Mouse (Mus musculus) subcutaneous adipose tissue, adult 2 months (tissue): Measurements from ENCODE around the gene Krt23. TPM values are rescaled to one million over a fixed set of nuclear protein-coding genes. Genes with fewer than 3 reads are reported as not detected.

ENCODE experiments used
- polyA plus RNA-seq: library from polyadenylated mRNA; depleted of rRNA; stranded (reverse); fragments of >200 nt; gene quantifications from 2 replicates; pipeline ENCODE4 v1.2.3, GENCODE M21; 2012; ENCODE audit warnings: low replicate concordance; rRNA removed

Gene Krt23
- polyA plus RNA-seq, result 7.2 TPM in 1 of 2 replicates, not detected in the other

GRCm38 (mm10) chr11:99492733-99493573, at the start of gene Krt23:
Krt23 (minus strand) TSS chr11:99493137.

GRCm38 (mm10) chr11:99521288-99521860, 28.4 kb upstream of the Krt23 start, which contains the start of gene Krt39:
Krt39 (minus strand) TSS chr11:99521338.

GRCm38 (mm10) chr11:99437972-99438371, 55.0 kb downstream of the Krt23 start, which contains the start of gene Krt20:
Krt20 (minus strand) TSS chr11:99438150.

Other genes starting within 250 kb of the Krt23 start
- gene Krt222, start 249.1 kb downstream of the Krt23 start, polyA plus RNA-seq, result 0.57 and 2.1 TPM in 2 replicates
- not detected in 2 replicates for gene Krt24, start 207.9 kb downstream of the Krt23 start, polyA plus RNA-seq
- gene Krt25, start 170.2 kb downstream of the Krt23 start, polyA plus RNA-seq, result 0.45 TPM in 1 of 2 replicates, not detected in the other
- gene Krt26, start 155.2 kb downstream of the Krt23 start, polyA plus RNA-seq, result not detected in 2 replicates
- not detected in 2 replicates for gene Krt27, start 142.0 kb downstream of the Krt23 start, polyA plus RNA-seq
- gene Krt28, start 118.2 kb downstream of the Krt23 start, polyA plus RNA-seq, result 0.09 and 0.12 TPM in 2 replicates
- 0.95 and 1.5 TPM in 2 replicates for gene Krt10, start 103.8 kb downstream of the Krt23 start, polyA plus RNA-seq
- gene Krt12, start 70.9 kb downstream of the Krt23 start, polyA plus RNA-seq, result 0.48 TPM in 1 of 2 replicates, not detected in the other
- 0.21 and 0.69 TPM in 2 replicates for gene Krt20, start 55.0 kb downstream of the Krt23 start, polyA plus RNA-seq
- 0.33 TPM in 1 of 2 replicates, not detected in the other for gene Krt39, start 28.2 kb upstream of the Krt23 start, polyA plus RNA-seq
- gene Krt40, start 50.0 kb upstream of the Krt23 start, polyA plus RNA-seq, result not detected in 2 replicates
- not detected in 2 replicates for gene Krtap3-3, start 57.7 kb upstream of the Krt23 start, polyA plus RNA-seq
- not detected in 2 replicates for gene Krtap3-2, start 63.7 kb upstream of the Krt23 start, polyA plus RNA-seq
- not detected in 2 replicates for gene Gm11939, start 66.3 kb upstream of the Krt23 start, polyA plus RNA-seq
- gene Krtap3-1, start 73.5 kb upstream of the Krt23 start, polyA plus RNA-seq, result not detected in 2 replicates
- gene Krtap1-5, start 87.9 kb upstream of the Krt23 start, polyA plus RNA-seq, result not detected in 2 replicates
- not detected in 2 replicates for gene Krtap1-4, start 90.5 kb upstream of the Krt23 start, polyA plus RNA-seq
- not detected in 2 replicates for gene Krtap1-3, start 98.2 kb upstream of the Krt23 start, polyA plus RNA-seq
- gene Krtap9-3, start 105.0 kb upstream of the Krt23 start, polyA plus RNA-seq, result not detected in 2 replicates
- not detected in 2 replicates for gene Gm11938, start 110.2 kb upstream of the Krt23 start, polyA plus RNA-seq
- not detected in 2 replicates for gene Gm11937, start 117.1 kb upstream of the Krt23 start, polyA plus RNA-seq
- gene Krtap2-4, start 121.7 kb upstream of the Krt23 start, polyA plus RNA-seq, result not detected in 2 replicates
- not detected in 2 replicates for gene Gm11562, start 127.3 kb upstream of the Krt23 start, polyA plus RNA-seq
- gene Krtap4-1, start 135.1 kb upstream of the Krt23 start, polyA plus RNA-seq, result not detected in 2 replicates
- gene Krtap4-2, start 141.9 kb upstream of the Krt23 start, polyA plus RNA-seq, result not detected in 2 replicates
- gene Krtap4-7, start 151.0 kb upstream of the Krt23 start, polyA plus RNA-seq, result not detected in 2 replicates
- gene Gm11555, start 157.1 kb upstream of the Krt23 start, polyA plus RNA-seq, result not detected in 2 replicates
- gene Gm11563, start 165.8 kb upstream of the Krt23 start, polyA plus RNA-seq, result not detected in 2 replicates
- gene Krtap4-6, start 172.8 kb upstream of the Krt23 start, polyA plus RNA-seq, result not detected in 2 replicates
- gene Gm14190, start 197.6 kb upstream of the Krt23 start, polyA plus RNA-seq, result not detected in 2 replicates
- not detected in 2 replicates for gene Gm14180, start 241.2 kb upstream of the Krt23 start, polyA plus RNA-seq